ENCODE assay signal across 27 mouse cellular contexts in genomic region chr1:169785981-169786380, GRCm38 (mm10). TPM values are rescaled to one million over a fixed set of nuclear protein-coding genes. Genes with fewer than 3 reads are reported as not detected.
"Had no signal": no experiment of that assay in that cellular context is flagged by ENCODE, and none has a peak within 500 bp of the region (broad histone marks: within the 10 kb centered on the region; RNA-seq: fewer than 3 reads in every experiment).

No protein-coding gene starts in this region.

- H3K27ac ChIP-seq: embryonic facial prominence, embryonic 10.5 days; embryonic facial prominence, embryonic 12.5 days; embryonic facial prominence, embryonic 13.5 days; embryonic facial prominence, embryonic 15.5 days; forebrain, embryonic 10.5 days; forebrain, embryonic 12.5 days; forebrain, embryonic 13.5 days; forebrain, embryonic 15.5 days; gastrocnemius, adult 2 months; heart, adult 2 months; heart, embryonic 10.5 days had no signal

- H3K9me3 ChIP-seq: embryonic facial prominence, embryonic 10.5 days; embryonic facial prominence, embryonic 12.5 days; embryonic facial prominence, embryonic 13.5 days; embryonic facial prominence, embryonic 15.5 days; forebrain, embryonic 10.5 days; forebrain, embryonic 12.5 days; forebrain, embryonic 13.5 days; forebrain, embryonic 15.5 days; heart, embryonic 10.5 days had no signal

- H3K4me1 ChIP-seq: embryonic facial prominence, embryonic 10.5 days; embryonic facial prominence, embryonic 12.5 days; embryonic facial prominence, embryonic 13.5 days; embryonic facial prominence, embryonic 15.5 days; forebrain, embryonic 10.5 days; forebrain, embryonic 12.5 days; forebrain, embryonic 13.5 days; forebrain, embryonic 15.5 days; heart, embryonic 10.5 days had no signal

- DNase-seq: cerebellum, adult 9-10 months; cerebellum, adult 9-11 months; cerebellum, postnatal 10 days; cerebellum, postnatal 14 days; cerebellum, postnatal 25 days; cerebellum, postnatal 36 days; embryo, embryonic 11 days; forebrain, postnatal 0 days; gastrocnemius, adult 2 months; gastrocnemius, postnatal 10 days; gastrocnemius, postnatal 14 days; gastrocnemius, postnatal 25 days; gastrocnemius, postnatal 36 days; heart, adult 18-20 months; heart, adult 2 months had no signal

- H3K4me2 ChIP-seq: embryonic facial prominence, embryonic 12.5 days; embryonic facial prominence, embryonic 13.5 days; embryonic facial prominence, embryonic 15.5 days; forebrain, embryonic 12.5 days; forebrain, embryonic 13.5 days; forebrain, embryonic 15.5 days had no signal

- H3K27me3 ChIP-seq: embryonic facial prominence, embryonic 12.5 days; embryonic facial prominence, embryonic 13.5 days; embryonic facial prominence, embryonic 15.5 days; forebrain, embryonic 12.5 days; forebrain, embryonic 13.5 days; forebrain, embryonic 15.5 days had no signal

- ATAC-seq: forebrain, embryonic 13.5 days; forebrain, embryonic 14.5 days; forebrain, embryonic 15.5 days; forebrain, embryonic 16.5 days; forebrain, postnatal 0 days had no signal

- H3K4me3 ChIP-seq: embryonic facial prominence, embryonic 10.5 days; embryonic facial prominence, embryonic 12.5 days; embryonic facial prominence, embryonic 13.5 days; embryonic facial prominence, embryonic 15.5 days; erythroblast, embryonic 14.5 days; forebrain, embryonic 10.5 days; forebrain, embryonic 12.5 days; forebrain, embryonic 13.5 days; forebrain, embryonic 15.5 days; gastrocnemius, adult 2 months; heart, adult 2 months; heart, embryonic 10.5 days had no signal

- H3K36me3 ChIP-seq: embryonic facial prominence, embryonic 10.5 days; embryonic facial prominence, embryonic 12.5 days; embryonic facial prominence, embryonic 13.5 days; embryonic facial prominence, embryonic 15.5 days; forebrain, embryonic 10.5 days; forebrain, embryonic 12.5 days; forebrain, embryonic 15.5 days; heart, embryonic 10.5 days had no signal

- H3K9ac ChIP-seq: embryonic facial prominence, embryonic 12.5 days; embryonic facial prominence, embryonic 13.5 days; embryonic facial prominence, embryonic 15.5 days; forebrain, embryonic 12.5 days; forebrain, embryonic 13.5 days; forebrain, embryonic 15.5 days; forebrain, postnatal 0 days had no signal

RNA-seq across cellular contexts. Expression of gene Rgs4, which starts 38.5 kb away (rescaled TPM):
- polyA plus RNA-seq: erythroblast, embryonic 14.5 days had no signal
